Mouse (Mus musculus): ENCODE results near the gene Usp54. TPM values are rescaled to one million over a fixed set of nuclear protein-coding genes. Genes with fewer than 3 reads are reported as not detected.

The Usp54 gene
- polyA plus RNA-seq, 1 experiment: 17.6 TPM

DNA sequence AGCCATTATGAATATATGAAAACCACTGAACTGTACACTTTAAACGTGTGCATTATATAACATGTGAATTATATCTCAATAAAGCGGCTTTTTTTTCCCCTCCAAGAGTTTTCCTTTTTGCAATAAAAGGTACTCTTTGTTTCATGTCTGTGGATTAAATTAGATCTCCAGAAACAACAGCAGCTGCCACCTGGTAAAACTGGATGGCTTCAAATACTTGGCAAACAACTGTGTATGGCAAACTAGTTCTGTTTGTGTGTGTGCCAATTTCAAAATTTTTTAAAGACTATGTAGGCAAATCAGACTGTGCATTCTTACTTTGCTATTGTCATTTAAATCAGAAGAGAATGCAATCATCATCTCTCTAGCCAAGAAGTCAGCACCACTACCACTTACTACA, 19.0 kb downstream of the Usp54 start:
- TF ChIP-seq POLR2A (IDR thresholded peaks at IDR 0.05; ENCODE audit: borderline replicate concordance, extremely low read depth, low read depth, low read length): no peak
- TF ChIP-seq CTCF (IDR thresholded peaks at IDR 0.05; ENCODE audit: insufficient read depth, low read length): no peak
- 72% methylated on average over 2 of the region's 2 CpGs for WGBS

DNA sequence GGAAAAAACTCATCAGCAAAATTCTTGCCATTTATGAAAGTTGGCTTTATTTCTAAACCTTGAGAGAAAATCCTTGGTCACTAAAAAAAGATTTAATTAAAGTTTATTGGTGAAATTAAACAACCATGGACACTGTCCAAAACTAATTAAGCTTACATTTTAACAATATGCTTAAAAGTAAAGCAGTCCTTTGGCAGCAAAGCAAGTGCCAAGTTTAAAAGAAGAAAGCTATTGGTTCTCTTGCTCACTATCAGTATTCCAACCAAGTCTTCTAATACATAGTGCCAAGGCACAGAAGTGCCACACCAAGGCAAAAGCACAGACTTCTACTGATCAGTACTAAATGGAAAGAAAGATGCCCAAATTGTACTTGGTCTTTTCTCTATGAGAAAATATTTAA, 21.7 kb downstream of the Usp54 start:
- Histone ChIP-seq H3K4me1 (ENCODE audit: control insufficient read depth, insufficient read depth, low read length) (peaks cover 8% of the 10 kb centered on the region), H3K4me3 (replicated peaks; ENCODE audit: extremely low read depth, low read depth, low read length) (no peak overlapping the region)
- no peak for DNase-seq
- TF ChIP-seq POLR2A (IDR thresholded peaks at IDR 0.05; ENCODE audit: borderline replicate concordance, extremely low read depth, low read depth, low read length) (no peak), CTCF (IDR thresholded peaks at IDR 0.05; ENCODE audit: insufficient read depth, low read length) (no peak)

More for the DNA sequence above, 19.0 kb downstream of the Usp54 start:
- no peak for DNase-seq
- Histone ChIP-seq H3K4me3 (replicated peaks; ENCODE audit: extremely low read depth, low read depth, low read length) (no peak overlapping the region), H3K4me1 (ENCODE audit: control insufficient read depth, insufficient read depth, low read length) (peaks cover 3% of the 10 kb centered on the region)

GRCm38 (mm10) chr14:20618211-20618610, 22.7 kb downstream of the Usp54 start:
- Histone ChIP-seq H3K4me3 (replicated peaks; ENCODE audit: extremely low read depth, low read depth, low read length) (peak overlapping the region; percentile 28), H3K4me1 (ENCODE audit: control insufficient read depth, insufficient read depth, low read length) (peaks cover 8% of the 10 kb centered on the region)
- DNase-seq: no peak
- 38% methylated on average over 5 of the region's 5 CpGs for WGBS
- TF ChIP-seq CTCF (IDR thresholded peaks at IDR 0.05; ENCODE audit: insufficient read depth, low read length) (no peak), POLR2A (IDR thresholded peaks at IDR 0.05; ENCODE audit: borderline replicate concordance, extremely low read depth, low read depth, low read length) (peak; percentile 32; the same call in 1 of the 2 replicates)

DNA sequence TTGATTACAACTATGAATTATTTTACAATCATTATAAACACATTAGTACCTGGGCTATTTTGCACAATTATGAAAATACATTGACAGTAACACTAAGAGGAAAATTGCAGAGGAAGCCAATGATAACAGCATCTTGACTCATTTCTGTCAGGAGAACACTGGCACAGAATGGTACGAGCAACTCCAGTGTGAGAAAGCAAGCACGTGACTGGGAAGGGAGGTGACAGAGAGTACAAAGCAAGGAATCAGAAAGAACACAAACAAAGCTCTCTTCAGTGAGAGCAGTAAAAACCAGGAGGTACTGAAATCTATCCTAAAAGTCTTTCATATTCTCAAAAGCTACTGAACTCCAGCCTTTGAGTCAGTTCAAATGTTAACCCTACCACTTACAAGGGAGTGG, 24.4 kb downstream of the Usp54 start:
- Histone ChIP-seq H3K4me3 (replicated peaks; ENCODE audit: extremely low read depth, low read depth, low read length) (no peak overlapping the region), H3K4me1 (ENCODE audit: control insufficient read depth, insufficient read depth, low read length) (peaks cover 8% of the 10 kb centered on the region)
- WGBS: 14% methylated on average over 2 of the region's 2 CpGs
- TF ChIP-seq POLR2A (IDR thresholded peaks at IDR 0.05; ENCODE audit: borderline replicate concordance, extremely low read depth, low read depth, low read length) (peak; percentile 36; the same call in 1 of the 2 replicates), CTCF (IDR thresholded peaks at IDR 0.05; ENCODE audit: insufficient read depth, low read length) (no peak)
- no peak for DNase-seq

DNA sequence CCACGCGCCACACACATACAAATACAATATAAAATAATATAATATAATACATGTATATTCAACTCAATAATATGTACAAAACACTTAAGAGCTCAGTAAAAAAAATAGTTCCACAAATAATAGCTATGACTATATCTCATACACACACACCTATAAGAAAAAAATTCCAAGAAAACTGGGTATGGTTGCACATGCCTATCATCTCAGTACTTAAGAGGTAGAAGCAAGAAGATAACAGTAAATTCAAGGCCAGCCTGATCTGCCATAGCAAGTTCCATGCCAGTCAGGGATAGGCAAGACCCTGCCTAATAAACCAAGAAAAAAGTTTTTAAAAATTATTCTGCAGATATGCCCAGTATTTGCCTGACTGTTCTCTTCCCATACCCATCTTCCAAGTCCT, 25.8 kb downstream of the Usp54 start:
- TF ChIP-seq POLR2A (IDR thresholded peaks at IDR 0.05; ENCODE audit: borderline replicate concordance, extremely low read depth, low read depth, low read length): no peak
- TF ChIP-seq CTCF (IDR thresholded peaks at IDR 0.05; ENCODE audit: insufficient read depth, low read length): no peak
- Histone ChIP-seq H3K4me3 (replicated peaks; ENCODE audit: extremely low read depth, low read depth, low read length) (no peak overlapping the region), H3K4me1 (ENCODE audit: control insufficient read depth, insufficient read depth, low read length) (peaks cover 8% of the 10 kb centered on the region)
- 94% methylated on average over 2 of the region's 2 CpGs for WGBS
- DNase-seq: no peak

DNA sequence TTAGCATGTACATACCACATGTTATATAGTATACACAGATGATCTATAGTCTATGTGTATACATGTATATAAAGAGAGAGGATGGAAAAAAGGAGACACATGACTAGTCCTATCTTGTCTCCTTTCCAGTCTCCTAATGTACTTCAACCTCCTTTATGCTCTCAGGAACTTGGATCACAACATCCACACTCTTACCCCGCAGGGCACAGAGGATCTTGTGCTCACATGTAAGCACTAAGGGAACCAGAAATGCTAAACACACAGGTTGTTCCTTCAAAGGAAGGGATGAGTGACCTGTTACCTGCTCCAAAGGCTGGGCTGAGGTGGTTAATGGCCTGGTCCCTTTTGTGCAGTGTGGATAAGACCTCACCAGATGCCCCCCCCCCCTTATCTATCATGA, 28.0 kb downstream of the Usp54 start:
- no peak for DNase-seq
- WGBS: 79% methylated on average over 1 of the region's 1 CpGs
- Histone ChIP-seq H3K4me1 (ENCODE audit: control insufficient read depth, insufficient read depth, low read length) (peaks cover 12% of the 10 kb centered on the region), H3K4me3 (replicated peaks; ENCODE audit: extremely low read depth, low read depth, low read length) (no peak overlapping the region)
- TF ChIP-seq POLR2A (IDR thresholded peaks at IDR 0.05; ENCODE audit: borderline replicate concordance, extremely low read depth, low read depth, low read length) (no peak), CTCF (IDR thresholded peaks at IDR 0.05; ENCODE audit: insufficient read depth, low read length) (no peak)

DNA sequence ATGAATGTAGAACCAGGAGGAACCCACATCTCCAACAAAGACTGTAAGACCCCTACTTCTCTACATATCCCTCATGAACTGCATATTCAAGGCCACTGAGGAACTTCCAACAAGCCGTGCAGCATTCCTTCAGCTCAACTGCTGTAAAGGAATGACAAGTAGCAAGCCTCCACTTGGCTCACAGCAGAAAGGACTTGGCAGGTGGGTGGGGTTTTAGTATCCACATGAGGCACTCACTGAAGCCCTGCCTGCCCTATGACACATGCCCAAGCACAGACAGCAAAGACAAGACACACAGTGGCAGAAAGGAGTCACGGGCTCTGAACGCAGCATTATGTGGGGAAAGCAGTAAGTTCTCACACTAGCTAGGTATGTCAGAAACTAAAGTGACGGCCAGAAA, 30.7 kb downstream of the Usp54 start:
- peak; percentile 43; the same call in 1 of the 2 replicates for TF ChIP-seq POLR2A (IDR thresholded peaks at IDR 0.05; ENCODE audit: borderline replicate concordance, extremely low read depth, low read depth, low read length)
- no peak for TF ChIP-seq CTCF (IDR thresholded peaks at IDR 0.05; ENCODE audit: insufficient read depth, low read length)
- 43% methylated on average over 4 of the region's 4 CpGs for WGBS
- H3K4me3 ChIP-seq (replicated peaks; ENCODE audit: extremely low read depth, low read depth, low read length): peak overlapping the region; percentile 31
- DNase-seq: peak; percentile 72
- H3K4me1 ChIP-seq (ENCODE audit: control insufficient read depth, insufficient read depth, low read length): peaks cover 8% of the 10 kb centered on the region

DNA sequence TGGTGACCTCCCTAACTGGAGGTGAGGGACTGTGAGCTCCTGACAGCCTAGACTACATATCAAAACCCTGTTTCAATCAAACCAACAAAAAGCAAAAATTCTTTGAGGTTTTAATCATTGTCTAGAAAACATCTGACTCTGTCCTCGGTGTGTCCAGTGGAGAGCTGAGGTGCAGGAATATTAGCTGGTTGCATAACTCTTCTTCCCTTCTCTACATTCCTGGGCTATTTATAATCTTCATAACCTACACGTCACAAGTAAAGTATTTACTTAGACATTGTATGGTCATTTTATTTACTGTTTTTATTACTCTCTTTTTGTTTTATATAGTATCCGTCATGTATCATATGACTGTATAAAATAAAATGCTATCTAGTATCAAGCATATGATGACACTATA, 31.3 kb downstream of the Usp54 start:
- Histone ChIP-seq H3K4me3 (replicated peaks; ENCODE audit: extremely low read depth, low read depth, low read length) (no peak overlapping the region), H3K4me1 (ENCODE audit: control insufficient read depth, insufficient read depth, low read length) (peaks cover 8% of the 10 kb centered on the region)
- DNase-seq: no peak
- TF ChIP-seq POLR2A (IDR thresholded peaks at IDR 0.05; ENCODE audit: borderline replicate concordance, extremely low read depth, low read depth, low read length) (no peak), CTCF (IDR thresholded peaks at IDR 0.05; ENCODE audit: insufficient read depth, low read length) (no peak)
- whole genome bisulfite sequencing: 48% methylated on average over 3 of the region's 3 CpGs

DNA sequence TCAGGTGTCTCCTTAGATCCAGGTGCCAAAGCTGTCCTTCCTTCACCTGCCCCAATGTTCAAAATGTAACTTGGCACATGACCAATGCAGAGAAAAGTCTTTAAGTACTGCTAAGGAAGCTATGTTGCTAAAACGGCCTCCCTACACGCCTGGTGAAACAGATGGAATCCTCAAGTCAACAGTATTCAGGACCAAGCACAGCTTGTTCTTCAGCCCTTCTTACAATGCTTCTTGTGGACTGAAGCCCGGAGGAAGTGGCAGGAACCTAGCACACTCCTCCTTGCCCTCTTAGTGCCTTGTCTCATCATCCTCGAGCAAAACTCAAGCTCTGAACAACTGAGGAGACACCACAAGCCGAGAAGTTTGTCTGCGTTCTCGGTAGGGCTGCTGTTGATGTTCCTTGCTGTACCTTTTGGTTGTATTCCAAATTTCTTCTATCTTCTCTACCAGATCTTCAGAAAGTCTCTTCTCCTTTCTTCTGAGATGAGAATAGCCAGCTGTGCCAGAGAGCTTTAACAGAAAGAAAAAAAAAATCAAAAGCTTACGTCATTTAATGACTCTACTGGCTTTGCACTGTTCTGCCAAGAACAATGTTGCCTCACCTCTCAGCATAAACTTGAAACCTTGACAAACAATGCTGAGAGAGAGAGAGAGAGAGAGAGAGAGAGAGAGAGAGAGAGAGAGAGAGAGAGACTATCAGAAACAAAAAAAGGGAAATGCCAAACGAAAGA, 33.3 kb downstream of the Usp54 start:
- Histone ChIP-seq H3K4me1 (ENCODE audit: control insufficient read depth, insufficient read depth, low read length) (peaks cover 8% of the 10 kb centered on the region), H3K4me3 (replicated peaks; ENCODE audit: extremely low read depth, low read depth, low read length) (peak overlapping the region; percentile 81)
- DNase-seq: peak; percentile 62
- WGBS: 30% methylated on average over 9 of the region's 9 CpGs
- TF ChIP-seq CTCF (IDR thresholded peaks at IDR 0.05; ENCODE audit: insufficient read depth, low read length) (no peak), POLR2A (IDR thresholded peaks at IDR 0.05; ENCODE audit: borderline replicate concordance, extremely low read depth, low read depth, low read length) (no peak)

- Histone ChIP-seq H3K4me1 (ENCODE audit: control insufficient read depth, insufficient read depth, low read length) (peaks cover 2% of the 10 kb centered on the region; the same call in 1 of the 2 replicates), H3K4me3 (replicated peaks; ENCODE audit: extremely low read depth, low read depth, low read length) (no peak overlapping the region)
- 98% methylated on average over 1 of the region's 1 CpGs for WGBS
- DNase-seq: no peak
- TF ChIP-seq CTCF (IDR thresholded peaks at IDR 0.05; ENCODE audit: insufficient read depth, low read length) (no peak), POLR2A (IDR thresholded peaks at IDR 0.05; ENCODE audit: borderline replicate concordance, extremely low read depth, low read depth, low read length) (no peak)
These were observed 39.6 kb downstream of the Usp54 start for GRCm38 (mm10) chr14:20601287-20601686.
